Mouse (Mus musculus) fat pad, adult 2 months (tissue): ENCODE data around the gene Pdcd2l.
"Not testable (repeated sequence)": the region's sequence is repeated elsewhere in the genome, so short reads cannot be mapped to it uniquely, and the experiment has no call there.

Experiments
- DNase-seq: peaks from one replicate; pipeline ENCODE4 v3.0.0-alpha.2; 2011; ENCODE audit warnings: low read depth, low spot score; ENCODE audit errors: extremely low read depth

Pdcd2l gene

DNA sequence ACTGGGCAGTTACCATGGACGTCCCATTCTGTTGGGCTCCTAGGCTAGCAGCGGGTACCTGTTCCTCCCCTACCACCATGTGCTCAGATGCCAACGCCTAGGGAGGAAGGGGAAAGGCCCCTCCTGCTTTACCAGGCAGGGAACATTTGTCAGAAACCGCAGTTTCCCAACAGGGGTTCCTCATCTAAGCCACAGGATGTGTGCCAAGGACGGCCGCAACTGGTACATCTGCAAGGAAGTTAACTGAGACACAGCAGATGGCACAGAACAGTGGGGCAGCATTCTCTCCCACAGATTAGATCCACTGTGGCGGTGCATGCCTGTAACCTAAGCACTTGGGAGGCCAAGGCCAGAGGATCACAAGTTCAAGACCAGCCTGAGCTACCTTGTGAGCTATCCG lies 18.2 kb upstream of the Pdcd2l start:
- DNase-seq: no peak

DNA sequence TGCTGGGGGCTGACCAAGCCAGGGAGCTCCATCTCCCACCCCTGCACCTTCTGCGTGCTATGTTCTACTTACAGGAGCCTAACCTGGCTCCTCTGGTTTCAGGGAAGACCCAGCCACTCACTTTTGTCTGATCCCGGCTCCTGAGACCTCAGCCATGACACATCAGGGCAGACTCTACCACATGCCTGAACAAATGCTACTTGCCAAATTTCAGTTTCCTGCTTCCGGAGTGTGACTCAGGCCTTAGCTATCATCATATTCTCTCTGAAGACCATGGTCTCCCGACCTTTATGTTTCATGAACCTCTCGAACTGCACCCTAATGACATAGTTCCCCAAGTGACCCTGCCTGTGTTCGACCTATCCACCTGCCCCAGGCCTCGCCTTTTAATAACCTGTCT lies 16.8 kb upstream of the Pdcd2l start:
- no peak for DNase-seq

GRCm38 (mm10) chr7:34208027-34208745 lies 11.7 kb upstream of the Pdcd2l start:
- DNase-seq: no peak

DNA sequence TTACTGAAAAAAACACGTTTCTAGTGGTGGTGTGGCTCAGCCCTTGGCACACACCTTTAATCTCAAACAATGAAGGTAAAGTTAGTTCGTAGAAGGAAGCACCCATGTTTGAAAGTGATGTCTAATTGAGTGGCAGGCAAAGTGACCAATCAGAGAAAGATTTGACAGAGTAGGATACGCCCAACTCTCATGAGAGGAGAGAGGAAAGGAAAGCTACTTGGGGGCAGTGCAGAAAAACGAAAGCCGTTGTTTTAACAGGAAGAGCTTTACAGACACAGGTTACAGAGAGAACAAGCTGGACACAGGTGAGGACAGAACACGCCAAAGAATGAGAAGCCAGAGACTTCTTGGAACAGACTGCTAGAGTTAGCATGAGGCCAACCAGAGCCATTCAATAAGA lies 9.9 kb upstream of the Pdcd2l start:
- DNase-seq: no peak

DNA sequence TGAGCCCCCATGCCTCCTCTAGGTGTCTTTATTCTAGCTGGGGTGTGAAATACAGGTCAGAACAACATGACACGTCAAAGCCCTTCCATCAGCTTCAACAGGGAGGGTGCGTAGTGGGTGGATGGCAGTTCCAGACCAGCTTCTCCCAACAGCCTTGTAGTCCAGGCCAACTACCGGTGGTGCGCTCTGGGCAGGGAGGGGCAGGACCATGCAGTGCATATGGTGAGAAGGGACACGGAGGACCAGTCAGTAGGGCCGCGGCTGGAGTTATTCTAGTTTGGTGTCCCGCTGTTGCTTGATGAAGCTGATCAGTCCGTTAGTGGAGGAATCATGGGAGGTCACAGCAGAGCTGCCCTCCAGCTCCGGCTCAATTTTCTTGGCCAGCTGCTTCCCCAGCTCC lies 5.7 kb upstream of the Pdcd2l start:
- not testable (repeated sequence) for DNase-seq

DNA sequence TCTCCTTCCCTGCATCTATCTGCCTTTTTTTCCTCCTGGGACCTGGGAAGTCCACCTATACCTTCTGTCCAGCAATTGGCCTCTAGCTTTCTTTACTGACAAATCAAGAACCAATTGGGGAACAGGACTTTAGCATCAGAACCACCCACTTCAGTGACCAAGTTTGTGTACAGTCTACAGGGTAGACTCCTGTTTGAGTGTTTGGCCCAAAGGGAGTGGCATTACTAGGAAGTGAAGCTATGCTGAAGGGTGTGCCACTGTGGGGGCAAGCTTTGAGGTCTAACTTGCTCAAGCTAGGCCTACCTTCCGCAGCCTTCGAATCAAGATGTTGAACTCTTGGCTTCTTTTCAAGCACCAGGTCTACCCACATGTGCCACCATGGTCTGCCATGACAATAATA lies 4.4 kb upstream of the Pdcd2l start:
- no peak for DNase-seq

DNA sequence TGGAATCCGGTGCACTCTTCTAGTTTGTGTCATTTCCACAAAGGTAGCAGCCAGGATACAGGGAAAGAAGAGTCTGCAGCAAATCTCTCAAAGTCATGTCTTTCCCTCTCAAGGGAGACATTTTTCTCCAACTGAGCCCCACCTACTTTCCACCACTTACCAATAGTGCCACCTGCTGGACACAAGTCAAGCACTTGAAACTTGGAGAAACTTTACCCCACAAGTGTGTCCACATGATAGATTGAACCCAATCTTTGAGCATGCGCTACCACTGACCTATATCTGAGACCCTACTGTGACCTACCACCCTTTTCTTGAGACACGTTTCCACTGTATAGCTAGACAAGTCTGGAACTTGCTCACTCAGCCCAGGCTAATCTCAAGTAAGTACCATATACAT lies 1.9 kb upstream of the Pdcd2l start:
- no peak for DNase-seq

GRCm38 (mm10) chr7:34195632-34196031 lies 829 bp downstream of the Pdcd2l start:
- DNase-seq: no peak

DNA sequence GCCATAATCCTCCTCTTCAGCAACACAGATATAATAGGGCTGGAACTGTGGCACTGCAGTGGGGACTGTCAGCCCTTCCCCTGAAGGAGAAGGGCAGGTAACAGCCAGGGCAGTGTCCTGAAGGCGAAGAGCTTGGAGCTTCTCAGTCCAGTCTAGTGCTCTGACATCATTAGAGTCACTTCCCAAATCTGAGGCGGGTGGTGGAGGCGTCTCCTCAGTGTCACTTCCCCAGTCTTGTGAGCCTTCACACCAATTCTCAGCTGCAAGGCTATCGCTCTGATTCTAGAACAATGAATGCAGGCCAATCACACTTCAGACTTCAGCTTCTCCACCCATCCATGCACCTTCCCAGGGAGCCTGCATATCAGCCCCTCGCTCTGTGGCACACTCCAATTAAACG lies 3.6 kb downstream of the Pdcd2l start:
- DNase-seq: no peak

GRCm38 (mm10) chr7:34189376-34189989 lies 7.0 kb downstream of the Pdcd2l start:
- no peak for DNase-seq

DNA sequence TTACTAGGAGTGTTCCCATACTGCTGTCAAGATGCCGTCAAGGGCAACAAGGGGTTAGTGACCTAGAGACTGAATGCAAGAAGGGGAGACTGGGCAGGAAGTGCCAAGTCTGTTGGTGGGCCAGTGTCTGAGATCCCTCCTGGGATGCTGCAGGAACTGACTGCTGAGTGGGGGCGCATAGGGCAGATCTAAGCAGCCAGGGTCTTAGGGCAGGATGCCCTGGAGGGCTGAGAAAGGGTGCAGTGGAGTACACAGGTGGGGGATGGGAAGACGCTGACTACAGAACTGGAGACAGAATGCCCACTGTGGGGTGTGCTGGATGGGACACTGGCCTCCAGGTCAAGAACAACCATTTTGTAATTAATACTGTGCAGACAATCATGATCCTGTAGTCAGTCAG lies 12.7 kb downstream of the Pdcd2l start:
- DNase-seq: no peak

DNA sequence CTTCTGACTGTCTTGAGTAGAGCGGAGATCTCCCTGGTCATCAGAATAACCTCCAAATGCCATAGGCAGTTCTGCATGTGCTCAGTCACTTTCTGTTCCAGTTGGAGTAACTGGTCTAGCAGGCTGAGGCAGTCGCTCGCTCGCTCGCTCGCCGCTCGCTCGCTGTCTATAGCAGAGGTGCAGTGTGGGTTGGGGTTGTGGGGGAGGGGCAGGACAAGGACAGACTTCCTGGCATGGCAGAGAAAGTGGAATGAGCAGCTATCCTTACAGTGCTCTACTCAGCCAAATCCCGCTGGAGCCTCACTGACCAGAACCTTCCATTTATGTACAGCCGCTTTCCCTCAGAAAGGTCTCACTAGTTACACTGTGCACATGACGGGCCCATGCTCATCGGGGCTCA lies 13.1 kb downstream of the Pdcd2l start:
- peak; percentile 78 for DNase-seq

DNA sequence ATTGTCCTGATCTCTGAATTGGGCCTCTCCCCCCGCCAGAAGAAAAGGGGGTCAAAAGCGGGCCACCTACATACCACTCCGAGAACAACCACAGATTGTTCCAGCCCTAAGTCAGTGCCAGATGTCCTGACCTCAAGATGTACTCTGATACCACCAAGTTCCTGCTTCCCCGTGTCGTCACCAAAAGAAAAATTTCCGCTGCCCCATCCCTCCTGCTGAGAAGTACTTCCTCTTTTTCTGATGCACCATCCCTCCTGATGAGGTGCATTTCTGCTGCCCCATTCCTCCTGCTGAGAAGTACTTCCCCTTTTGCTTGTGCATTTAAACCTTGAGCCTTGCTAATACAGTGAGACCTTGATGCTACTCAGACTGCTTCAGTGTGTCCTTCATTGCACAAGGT lies 20.2 kb downstream of the Pdcd2l start:
- DNase-seq: not testable (repeated sequence)

DNA sequence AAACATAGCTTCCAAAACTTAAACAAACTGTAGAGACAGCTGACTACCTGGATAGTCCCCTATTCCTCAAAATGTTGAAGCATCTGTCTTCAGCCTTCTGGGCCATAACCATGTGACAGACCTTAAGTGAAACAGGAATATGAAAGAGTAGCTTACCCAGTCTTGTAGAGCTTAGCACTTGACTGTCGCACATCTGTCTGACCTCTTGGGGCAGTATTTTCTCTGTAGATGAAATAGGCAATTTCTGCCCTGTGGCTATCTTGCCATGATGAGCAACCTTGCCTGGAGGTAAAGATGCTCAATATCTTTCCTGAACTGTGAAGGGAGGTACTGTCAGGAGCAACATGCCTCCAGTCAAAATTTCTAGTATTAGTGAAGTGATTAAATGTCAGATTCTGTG lies 24.2 kb downstream of the Pdcd2l start:
- no peak for DNase-seq

DNA sequence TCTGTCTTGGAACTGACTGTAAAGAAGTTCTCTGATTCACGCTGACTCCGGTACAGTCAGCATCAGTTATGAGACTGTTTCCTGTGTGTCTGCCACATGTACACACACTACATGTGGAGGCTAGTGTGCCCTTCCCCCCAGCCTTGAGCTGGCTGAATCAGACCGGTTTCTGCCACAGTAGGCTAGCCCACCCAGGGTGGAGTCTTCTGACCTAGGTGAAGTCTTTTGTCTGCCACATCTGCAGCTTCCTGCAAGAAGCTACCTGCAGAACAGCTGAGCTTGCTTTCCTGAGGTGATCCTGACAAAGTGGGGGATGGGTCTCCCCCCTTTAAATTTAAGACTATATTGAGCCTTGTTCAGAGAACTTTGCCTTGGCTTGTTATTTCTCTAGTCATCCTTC lies 27.0 kb downstream of the Pdcd2l start, which contains the start of gene Uba2:
Uba2 (minus strand) TSS at position 146 of the 400 bp plus-strand sequence.
- DNase-seq: no peak

DNA sequence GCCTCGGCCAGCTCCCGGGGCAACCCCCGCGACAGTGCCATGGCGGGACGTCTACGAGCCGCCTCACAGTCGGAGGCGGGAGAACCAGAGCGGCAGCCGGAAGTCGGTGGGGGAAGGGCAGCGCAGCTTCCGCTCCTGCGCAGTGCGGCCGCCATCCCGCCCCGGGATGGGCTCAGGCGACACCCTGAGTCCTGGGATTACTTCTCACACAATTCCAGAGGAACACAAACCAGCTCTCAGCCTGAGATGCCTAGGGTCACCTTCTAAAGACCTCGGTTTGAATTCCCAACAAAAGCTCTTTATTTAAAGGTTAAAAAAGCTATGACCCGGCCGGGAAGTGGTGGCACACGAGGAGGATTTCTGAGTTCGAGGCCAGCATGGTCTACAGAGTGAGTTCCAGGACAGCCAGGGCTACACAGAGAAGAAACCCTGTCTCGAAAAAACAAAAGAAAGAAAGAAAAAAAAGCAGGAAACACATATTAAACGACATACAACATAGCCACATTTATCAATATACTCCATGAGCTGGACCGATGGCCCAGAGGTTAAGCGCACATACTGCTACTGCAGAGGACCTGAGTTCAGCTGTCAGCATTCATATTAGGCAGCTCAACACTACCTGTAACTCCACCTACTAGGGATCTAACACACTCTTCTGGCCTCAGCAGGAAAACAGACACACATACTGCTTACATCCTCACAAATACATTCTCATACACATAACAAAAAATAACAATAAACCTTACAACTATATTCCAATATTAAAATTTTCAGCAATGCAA lies 27.8 kb downstream of the Pdcd2l start:
- DNase-seq: no peak

DNA sequence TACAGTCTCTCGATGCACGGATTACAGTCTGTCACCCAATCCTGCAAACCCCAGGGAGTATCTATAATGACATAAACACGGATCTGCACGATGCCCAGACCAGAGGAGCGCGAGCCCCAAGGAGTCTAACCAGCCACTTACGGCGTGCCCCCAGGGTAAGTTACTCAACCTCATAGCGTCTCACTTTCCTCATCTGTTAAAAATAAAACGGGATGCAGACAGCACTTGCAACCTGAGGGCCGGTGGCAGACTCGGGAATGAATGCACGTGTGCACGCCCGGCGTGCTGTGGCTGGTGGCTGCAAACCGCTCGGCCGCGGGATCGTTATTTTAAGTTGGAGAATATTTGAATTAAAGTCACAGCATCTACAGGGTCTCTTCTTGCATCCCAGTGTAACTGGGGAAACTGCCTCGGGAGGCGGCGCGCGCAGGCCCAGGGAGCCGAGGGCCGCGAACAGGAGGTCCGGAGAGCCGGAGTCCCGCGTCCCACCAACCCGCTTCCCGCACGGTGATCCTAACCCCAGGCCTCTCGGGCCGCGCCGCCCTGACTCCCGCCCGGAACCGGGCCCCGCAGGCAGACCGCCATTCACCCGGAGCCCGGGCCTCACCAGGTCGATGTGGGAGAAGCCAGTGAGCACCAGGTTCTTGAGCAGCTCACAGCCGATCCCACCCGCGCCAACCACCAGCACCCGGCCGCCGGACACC lies 28.5 kb downstream of the Pdcd2l start:
- no peak for DNase-seq

GRCm38 (mm10) chr7:34166850-34167249 lies 29.6 kb downstream of the Pdcd2l start:
- no peak for DNase-seq

- DNase-seq: no peak
Measured at GRCm38 (mm10) chr7:34165999-34166398, 30.5 kb downstream of the Pdcd2l start.

DNA sequence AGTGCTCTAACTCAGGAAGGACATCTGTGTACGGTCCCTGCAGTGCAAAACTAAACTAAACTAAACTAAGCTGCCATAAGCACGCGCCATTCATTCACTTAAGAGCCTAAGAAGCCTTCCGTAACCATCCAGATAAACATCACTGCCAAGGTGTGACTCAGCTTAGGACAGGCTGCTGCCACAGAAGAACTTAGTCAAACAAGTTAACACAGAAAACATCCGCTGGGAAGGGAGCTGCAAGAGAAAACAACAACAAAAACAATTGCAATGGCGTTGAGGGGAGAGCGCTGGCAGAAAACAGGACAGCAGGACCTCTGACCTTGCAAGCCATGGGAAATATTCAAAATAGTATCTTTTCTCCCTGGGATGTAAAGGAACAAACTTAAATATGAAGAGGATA lies 31.8 kb downstream of the Pdcd2l start:
- no peak for DNase-seq

- no peak for DNase-seq
Measured at GRCm38 (mm10) chr7:34159167-34159566, 37.3 kb downstream of the Pdcd2l start.
